Mouse (Mus musculus) testis, postnatal 14 days (tissue): Measurements from ENCODE around the gene Tgoln1.

ENCODE experiments used
- DNase-seq: peaks from one replicate; pipeline ENCODE4 v3.0.0; 2021; ENCODE audit warnings: low spot score

Tgoln1 gene

DNA sequence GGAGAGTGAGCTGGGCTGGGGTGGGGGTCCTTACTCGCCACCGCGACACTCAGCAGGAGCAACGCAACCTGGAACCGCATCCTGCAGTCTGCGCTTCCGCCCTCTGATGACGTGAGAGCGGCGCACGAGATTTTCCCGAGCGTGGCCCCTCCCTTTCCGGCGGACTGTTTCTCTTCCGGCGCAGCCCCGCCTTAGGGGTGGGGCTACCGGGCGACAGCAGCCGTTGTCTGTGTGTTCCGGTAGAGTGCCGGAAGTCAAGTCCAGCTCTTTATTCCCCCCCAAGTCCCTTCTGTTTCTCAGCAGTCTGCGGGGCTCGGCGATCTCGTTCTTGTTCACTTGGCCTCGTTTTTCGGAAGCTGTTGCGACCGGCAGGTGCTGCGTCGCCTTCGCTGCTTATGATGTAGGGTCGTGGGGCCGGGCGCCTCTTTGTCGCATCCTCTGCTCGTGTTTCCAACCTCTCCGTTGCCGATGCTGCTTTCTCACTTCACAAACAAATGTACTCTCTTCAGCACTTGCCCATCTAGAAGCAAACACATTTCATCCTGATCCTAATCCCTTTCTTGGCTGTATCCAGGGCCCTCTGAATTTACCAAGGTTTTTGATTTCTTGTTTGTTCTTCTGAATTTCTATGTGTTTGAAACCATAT lies at the start of gene Tgoln1:
Gene Tgoln1, minus strand, starts transcription at position 358 of the 646 bp plus-strand sequence.
- peak; percentile 93 for DNase-seq

- no peak for DNase-seq
Observed at GRCm38 (mm10) chr6:72664290-72664689, 47.5 kb upstream of the Tgoln1 start.

GRCm38 (mm10) chr6:72663000-72663399 lies 46.2 kb upstream of the Tgoln1 start:
- no peak for DNase-seq

DNA sequence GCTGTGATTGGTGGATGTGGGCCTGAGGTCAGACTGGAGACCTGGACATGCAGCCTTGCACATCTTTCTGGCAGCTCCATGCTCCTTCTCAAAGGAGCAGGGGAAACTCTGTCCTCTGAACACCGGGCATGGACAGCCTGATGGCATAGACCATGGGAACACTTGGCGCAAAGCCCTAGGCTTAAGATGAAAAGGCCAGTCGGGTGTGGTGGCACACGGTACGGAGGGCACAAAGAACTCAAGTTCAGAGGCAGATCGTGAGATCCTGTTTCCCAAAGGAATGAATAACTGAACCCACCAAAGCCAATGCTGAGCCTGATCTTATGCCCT lies 43.6 kb upstream of the Tgoln1 start:
- no peak for DNase-seq

DNA sequence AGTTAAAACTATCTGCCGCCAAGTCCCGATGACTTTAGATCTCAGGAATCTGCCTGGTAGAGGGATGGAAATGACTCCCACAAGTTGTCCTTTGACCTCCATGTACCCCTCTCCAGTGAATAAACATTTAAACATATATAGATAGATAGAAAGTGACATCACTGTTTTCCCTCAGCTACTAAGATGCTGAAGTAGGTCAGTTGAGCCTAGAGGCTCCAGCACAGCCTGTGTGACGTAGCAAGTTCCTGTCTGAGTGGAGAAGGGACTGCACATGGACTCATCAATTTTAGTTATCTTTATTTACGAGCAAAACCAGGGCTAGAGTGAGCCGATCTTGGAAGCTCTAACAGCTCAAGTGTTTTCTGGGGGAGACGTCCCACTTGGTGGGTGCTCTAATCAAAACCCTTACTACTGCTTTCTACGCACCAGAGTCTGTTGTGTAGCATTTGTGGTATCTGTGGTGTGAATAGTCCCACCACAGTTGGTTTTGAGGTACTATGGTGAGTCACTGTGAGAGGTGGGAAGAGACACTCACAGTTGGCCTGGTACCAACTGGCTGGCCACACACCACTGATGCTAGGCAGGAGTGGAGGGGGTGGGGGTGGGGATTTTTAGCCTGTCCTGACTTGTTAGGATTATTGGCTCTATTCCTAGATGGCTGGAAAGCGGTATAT lies 43.1 kb upstream of the Tgoln1 start:
- DNase-seq: no peak

- no peak for DNase-seq
Observed at GRCm38 (mm10) chr6:72658006-72658405, 41.2 kb upstream of the Tgoln1 start.

DNA sequence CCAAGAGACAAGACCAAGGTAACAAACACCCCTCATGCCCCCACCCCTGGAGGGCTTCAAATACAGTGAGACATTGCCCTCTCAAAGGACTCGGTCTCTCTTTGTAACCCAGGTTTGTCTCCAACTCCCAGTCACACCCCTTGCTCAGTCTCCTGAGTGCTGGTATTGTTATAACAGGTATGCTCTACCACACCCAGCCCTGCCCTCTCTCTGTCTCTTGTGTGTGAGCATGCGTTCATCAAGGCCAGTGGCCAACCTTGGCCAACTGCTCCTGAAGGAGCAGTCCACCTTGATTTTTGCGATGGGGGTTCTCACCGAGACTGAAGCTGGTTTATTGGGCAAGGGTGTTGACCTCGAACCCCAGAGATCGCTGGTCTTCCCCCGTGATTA lies 39.2 kb upstream of the Tgoln1 start:
- DNase-seq: no peak

GRCm38 (mm10) chr6:72655309-72656052 lies 38.7 kb upstream of the Tgoln1 start:
- DNase-seq: peak; percentile 45

- DNase-seq: no peak
Observed at GRCm38 (mm10) chr6:72654355-72654754, 37.6 kb upstream of the Tgoln1 start.

GRCm38 (mm10) chr6:72653419-72653818 lies 36.6 kb upstream of the Tgoln1 start:
- DNase-seq: peak; percentile 46

- DNase-seq: no peak
Observed at GRCm38 (mm10) chr6:72650338-72650851, 33.6 kb upstream of the Tgoln1 start.

DNA sequence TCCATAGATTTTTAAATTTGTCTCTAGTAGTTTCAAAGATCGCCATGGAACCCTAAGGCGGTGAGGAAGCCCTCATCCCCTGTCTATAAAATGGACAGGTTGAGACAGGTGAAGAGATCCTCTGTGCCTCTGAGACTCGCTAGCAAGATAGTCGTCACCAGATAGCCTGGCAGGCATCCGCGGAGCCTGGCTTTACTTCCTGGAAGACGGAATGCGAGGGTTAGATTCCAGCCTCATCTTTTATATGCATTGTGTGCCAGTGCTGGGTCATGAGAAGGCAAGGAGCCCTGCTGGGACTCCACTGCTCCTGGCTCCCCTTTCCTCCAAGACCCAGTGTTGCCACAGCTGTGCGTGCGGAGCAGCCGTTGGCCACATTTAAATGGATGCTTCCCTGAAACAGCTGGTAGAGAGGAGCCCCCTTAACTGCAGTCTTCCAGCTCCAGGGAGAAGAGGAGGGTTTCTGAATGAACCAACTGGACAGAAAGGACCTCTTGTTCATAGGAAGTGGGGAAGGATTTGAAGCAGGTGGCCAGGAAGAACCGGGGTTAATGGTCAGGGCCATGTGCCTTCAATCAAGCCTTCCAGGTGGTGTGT lies 31.3 kb upstream of the Tgoln1 start:
- DNase-seq: no peak

- DNase-seq: no peak
Observed at GRCm38 (mm10) chr6:72647383-72647820, 30.6 kb upstream of the Tgoln1 start.

DNA sequence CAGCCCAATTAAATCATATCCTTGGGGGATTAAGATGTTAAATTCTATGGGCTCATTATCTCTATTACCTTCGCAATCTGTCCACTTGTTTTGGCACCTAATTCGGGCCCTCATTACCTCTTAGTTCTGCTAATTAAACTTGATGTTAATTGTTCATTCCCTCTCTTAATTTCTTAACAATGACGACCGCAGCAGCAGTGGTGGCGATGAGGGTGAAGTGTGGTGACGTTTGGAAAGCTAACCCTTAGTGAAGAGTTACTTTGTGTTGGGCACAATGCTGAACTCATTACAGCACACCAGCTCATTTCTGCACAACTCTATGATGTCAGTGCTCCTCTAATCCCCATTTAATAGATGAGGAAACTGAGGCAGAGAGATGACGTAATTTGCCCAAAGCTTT lies 28.6 kb upstream of the Tgoln1 start:
- DNase-seq: no peak

DNA sequence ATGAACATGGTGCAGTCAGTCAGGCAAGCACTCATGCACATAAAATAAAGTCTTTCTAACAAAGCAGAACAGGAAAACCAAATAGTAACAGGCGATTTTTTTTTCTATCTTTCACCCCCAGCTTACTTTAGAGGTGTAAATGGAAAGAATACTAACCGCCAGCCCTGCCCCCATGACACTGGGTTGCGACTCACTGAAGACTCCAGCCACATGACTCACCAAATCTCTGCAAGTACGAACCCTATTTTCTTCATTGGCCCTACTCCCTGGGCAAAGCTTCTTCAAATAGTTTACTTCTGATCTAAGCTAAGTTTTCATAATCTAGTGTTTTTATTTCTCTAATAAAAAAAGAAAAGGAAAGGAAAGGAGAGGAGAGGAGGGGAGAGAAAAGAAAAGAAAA lies 27.8 kb upstream of the Tgoln1 start:
- DNase-seq: no peak

GRCm38 (mm10) chr6:72641218-72641954 lies 24.6 kb upstream of the Tgoln1 start:
- DNase-seq: no peak

GRCm38 (mm10) chr6:72636940-72637339 lies 20.1 kb upstream of the Tgoln1 start:
- no peak for DNase-seq

- peak; percentile 51 for DNase-seq
Observed at GRCm38 (mm10) chr6:72635760-72636431, 19.1 kb upstream of the Tgoln1 start.

DNA sequence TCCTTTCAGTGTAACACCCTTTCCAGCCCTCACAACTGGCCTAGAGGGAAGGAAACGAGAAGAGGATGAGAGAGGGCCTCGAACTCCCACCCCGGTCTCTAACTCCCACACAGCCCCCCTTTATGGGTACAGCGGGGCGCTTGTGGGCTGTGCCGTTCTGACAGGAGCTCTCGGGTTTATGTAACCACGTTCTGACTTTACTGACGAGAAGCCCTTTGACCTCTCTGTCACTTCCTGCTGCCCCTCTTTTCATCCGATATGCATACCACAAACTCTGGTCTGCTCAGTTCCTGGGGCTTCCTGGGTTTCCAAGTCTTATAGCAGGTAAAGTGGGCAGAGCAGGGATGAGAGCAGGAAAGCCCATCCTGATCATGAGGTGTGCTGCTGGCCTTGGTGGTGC lies 17.5 kb upstream of the Tgoln1 start:
- DNase-seq: no peak

DNA sequence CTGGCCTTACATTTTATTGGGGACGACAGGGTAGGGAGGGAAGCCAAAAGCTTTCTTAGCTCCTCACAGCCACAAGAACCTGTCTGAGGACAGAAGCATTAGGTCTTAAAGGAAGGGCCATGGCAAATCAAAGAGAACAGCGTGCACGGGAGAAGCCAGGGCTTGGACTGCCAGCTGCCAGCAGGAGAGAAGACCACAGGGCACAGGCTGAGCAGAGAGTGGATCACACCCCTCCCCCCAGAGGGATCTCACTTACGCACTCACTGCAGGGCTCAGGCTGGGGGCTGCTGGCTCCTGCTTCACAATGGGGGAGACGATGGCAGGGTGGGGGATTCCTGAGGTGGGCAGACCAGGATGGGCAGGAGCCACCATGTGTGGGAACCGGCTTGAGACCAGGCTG lies 14.9 kb upstream of the Tgoln1 start:
- DNase-seq: no peak

- DNase-seq: no peak
Observed at GRCm38 (mm10) chr6:72630961-72631360, 14.2 kb upstream of the Tgoln1 start.
